Comparison of ENCODE assay signal across 8 mouse cellular contexts in the genomic region with DNA sequence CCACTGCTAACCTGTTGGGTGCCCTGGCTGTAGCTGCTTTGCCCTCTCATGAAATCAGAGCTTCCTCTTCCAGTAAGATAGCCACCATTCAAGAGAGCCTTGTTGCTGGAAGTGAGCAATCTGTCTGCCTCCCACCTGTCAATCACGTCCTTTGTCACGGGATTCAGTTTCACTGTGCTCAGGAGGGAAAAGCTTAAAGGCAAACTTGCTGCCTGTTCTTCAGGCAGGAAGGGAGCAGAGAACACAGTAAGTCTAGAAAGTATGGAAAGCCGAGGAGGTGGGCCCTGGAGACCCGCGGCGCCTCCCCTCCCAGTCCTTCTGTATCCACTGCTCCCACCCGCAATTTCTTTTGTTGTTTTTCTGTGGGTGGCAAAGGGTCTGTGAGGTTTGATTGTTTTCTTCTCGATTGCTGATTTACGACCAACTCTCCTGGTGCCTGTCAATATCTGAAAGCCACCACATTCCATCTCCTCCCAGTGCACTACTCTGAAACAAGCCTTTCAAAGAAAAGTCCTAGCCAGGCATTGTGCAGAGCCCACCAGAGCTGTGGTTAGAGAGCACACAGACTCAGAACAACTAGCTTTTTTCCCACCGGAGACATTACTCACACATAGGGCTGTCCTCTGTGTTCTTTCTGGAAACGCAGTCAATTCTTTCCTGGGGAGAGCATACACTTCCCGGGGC.
A peak's percentile ranks its signal among the peaks of the same experiment; 100 is the strongest.
DNase-seq lines count a peak whose midpoint lies in the region; ATAC-seq and TF ChIP-seq lines count a peak whose summit lies in the region.

No protein-coding gene starts in this region.

- no peak overlapping the region for H3K27ac ChIP-seq in cerebellum, adult 2 months (ENCODE audit: insufficient read depth, low read length)
- no peak overlapping the region for H3K27ac ChIP-seq in liver, embryonic 12.5 days
- H3K27ac ChIP-seq in stomach, embryonic 16.5 days (ENCODE audit: low read length): no peak overlapping the region

- H3K4me2 ChIP-seq in liver, embryonic 12.5 days: peak overlapping the region; percentile 70
- no peak overlapping the region for H3K4me2 ChIP-seq in stomach, embryonic 16.5 days (ENCODE audit: low read depth, low read length)

- no peaks in the 10 kb centered on the region for H3K36me3 ChIP-seq in liver, embryonic 12.5 days
- H3K36me3 ChIP-seq in stomach, embryonic 16.5 days (ENCODE audit: control insufficient read depth, insufficient read depth, low read length): no peaks in the 10 kb centered on the region

- no peak for TF ChIP-seq CTCF in cerebellum, adult 2 months (IDR thresholded peaks at IDR 0.05; ENCODE audit: borderline replicate concordance, insufficient read depth, low read depth, low read length)

- H3K9me3 ChIP-seq in liver, embryonic 12.5 days (replicated peaks): no peaks in the 10 kb centered on the region
- no peaks in the 10 kb centered on the region for H3K9me3 ChIP-seq in stomach, embryonic 16.5 days (replicated peaks; ENCODE audit: control insufficient read depth, low read length)

- H3K27me3 ChIP-seq in cerebellum, adult 2 months (ENCODE audit: control insufficient read depth, insufficient read depth, low read length): no peaks in the 10 kb centered on the region
- H3K27me3 ChIP-seq in liver, embryonic 12.5 days (replicated peaks): peaks cover 33% of the 10 kb centered on the region
- no peaks in the 10 kb centered on the region for H3K27me3 ChIP-seq in stomach, embryonic 16.5 days (ENCODE audit: control insufficient read depth, insufficient read depth, low read length)

- peaks cover 10% of the 10 kb centered on the region for H3K4me1 ChIP-seq in cerebellum, adult 2 months (ENCODE audit: control insufficient read depth, insufficient read depth, low read length)
- H3K4me1 ChIP-seq in liver, embryonic 12.5 days: peaks cover 72% of the 10 kb centered on the region
- H3K4me1 ChIP-seq in stomach, embryonic 16.5 days (ENCODE audit: control insufficient read depth, insufficient read depth, low read length): no peaks in the 10 kb centered on the region

- no peak overlapping the region for H3K9ac ChIP-seq in liver, embryonic 12.5 days
- 0 out of 2 replicates have a peak overlapping the region, but pooled peaks have one; percentile 0 for H3K9ac ChIP-seq in stomach, embryonic 16.5 days (ENCODE audit: low read length)

- DNase-seq in cerebellum, adult 2 months: no peak
- DNase-seq in thymus, postnatal 25 days: peak; percentile 27
- DNase-seq in thymus, postnatal 36 days: no peak
- DNase-seq in adrenal gland, postnatal 14 days: no peak
- no peak for DNase-seq in urinary bladder, postnatal 10 days (ENCODE audit: low spot score)

- 31% methylated on average over 12 of the region's 12 CpGs for WGBS in cerebellum, adult 2 months
- 46% methylated on average over 12 of the region's 12 CpGs for WGBS in liver, embryonic 12.5 days (ENCODE audit: insufficient replicate concordance)
- WGBS in stomach, embryonic 16.5 days: 33% methylated on average over 12 of the region's 12 CpGs

- no peak for TF ChIP-seq POLR2A in cerebellum, adult 2 months (IDR thresholded peaks at IDR 0.05; ENCODE audit: borderline replicate concordance, insufficient read depth, low read length)

- H3K4me3 ChIP-seq in cerebellum, adult 2 months (replicated peaks; ENCODE audit: insufficient read depth, low read depth, low read length): peak overlapping the region; percentile 61
- H3K4me3 ChIP-seq in liver, embryonic 12.5 days: no peak overlapping the region; the same call in 1 of the 2 replicates
- H3K4me3 ChIP-seq in stomach, embryonic 16.5 days (replicated peaks; ENCODE audit: low read length): 0 out of 2 replicates have a peak overlapping the region, but pooled peaks have one; percentile 2

- ATAC-seq in cerebellum, adult (ENCODE audit: insufficient number of reproducible peaks, low FRiP score, low TSS enrichment): no peak
- no peak for ATAC-seq in liver, embryonic 12.5 days
- no peak for ATAC-seq in stomach, embryonic 16.5 days (ENCODE audit: insufficient read depth, low FRiP score)
